Mouse (Mus musculus) forelimb bud, embryonic 11.5 days (tissue): ENCODE measurements around the gene Phactr4.

Experiments
- DNase-seq: peaks from one replicate; pipeline ENCODE4 v3.0.0-alpha.2; 2012; ENCODE audit warnings: low read depth, low spot score

The Phactr4 gene

DNA sequence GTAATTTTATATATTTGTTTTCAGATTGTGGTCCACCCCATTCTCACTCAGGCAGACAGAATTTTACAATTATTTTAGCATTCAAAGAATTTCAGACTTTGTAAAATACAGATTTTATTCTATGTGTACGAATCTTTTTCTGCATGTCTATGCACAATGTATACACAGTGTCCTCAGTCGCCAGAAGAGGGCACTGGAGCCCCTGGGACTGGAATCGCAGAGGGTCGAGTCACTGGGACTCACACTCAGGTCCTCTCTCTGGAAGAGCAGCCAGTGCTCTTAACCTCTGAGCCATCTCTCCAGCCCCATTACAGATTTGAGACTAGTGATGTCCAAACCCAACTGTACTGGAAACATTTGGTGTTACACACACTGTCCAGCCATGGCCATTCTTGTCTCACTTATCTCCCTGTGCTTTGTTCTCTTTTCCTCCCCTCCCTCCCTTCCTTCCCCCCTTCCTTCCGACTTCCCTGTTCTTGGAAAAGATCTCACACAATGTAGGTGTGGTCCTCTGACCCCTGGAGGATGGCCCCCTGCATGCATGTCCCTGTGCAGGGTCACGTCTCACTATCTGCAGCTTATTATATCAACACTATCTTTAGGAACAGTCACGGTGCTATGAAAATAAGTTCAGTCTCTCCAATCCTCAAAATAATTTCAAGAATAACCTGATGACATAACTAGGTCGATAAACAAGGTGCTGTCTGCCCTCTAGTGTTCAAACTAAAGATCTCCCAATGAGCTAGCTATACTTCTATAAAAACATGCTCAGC, 10.8 kb downstream of the Phactr4 start:
- DNase-seq: no peak

- DNase-seq: no peak
Observed at GRCm38 (mm10) chr4:132409587-132410229, 12.6 kb downstream of the Phactr4 start.

- DNase-seq: no peak
Observed at GRCm38 (mm10) chr4:132406393-132407189, 15.7 kb downstream of the Phactr4 start.

DNA sequence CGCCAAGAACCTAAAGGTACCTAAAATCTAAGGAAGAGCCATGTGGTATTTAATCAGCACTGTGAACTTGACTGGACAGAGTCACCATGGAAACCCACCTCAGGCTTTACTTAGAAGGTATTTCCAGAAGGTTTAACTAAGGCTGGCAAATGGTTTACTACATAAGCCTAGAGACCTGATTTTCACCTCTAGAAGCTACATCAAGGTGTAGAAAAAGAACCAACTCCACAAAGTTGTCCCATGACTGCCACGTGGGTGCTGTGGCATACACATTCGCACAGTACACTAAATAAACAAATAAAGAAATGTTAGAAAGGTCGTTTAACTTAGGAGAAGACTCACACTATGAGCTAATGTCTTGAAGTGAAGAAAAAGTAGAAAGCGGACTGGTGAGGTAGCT, 17.7 kb downstream of the Phactr4 start:
- no peak for DNase-seq

DNA sequence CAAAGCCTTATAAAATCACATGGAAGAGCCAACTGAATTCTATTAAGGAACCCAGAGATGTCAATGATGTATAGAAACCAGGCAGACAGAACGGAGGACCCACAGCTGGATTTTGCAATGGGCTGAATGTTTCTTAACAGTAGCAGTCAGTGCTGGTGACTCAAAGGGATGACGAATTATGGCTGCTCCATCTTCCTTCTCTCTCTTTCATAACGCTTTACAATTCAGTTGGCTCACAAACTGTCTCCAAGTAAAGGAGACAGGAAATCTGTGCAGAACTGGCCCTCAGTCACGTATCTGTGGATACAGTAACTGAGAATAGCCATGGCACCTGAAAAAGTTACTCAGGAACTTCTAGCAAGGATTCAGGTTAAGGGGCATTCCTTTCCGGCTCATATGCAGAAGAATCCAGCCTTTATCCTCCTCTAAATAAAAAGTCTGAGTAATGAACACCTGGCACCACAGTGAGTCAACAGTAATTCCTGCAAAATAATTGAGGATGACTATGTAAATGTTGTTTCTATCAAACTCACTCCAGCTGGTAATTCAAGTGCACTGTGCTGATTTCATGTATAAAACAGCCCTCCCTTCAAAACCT, 19.1 kb downstream of the Phactr4 start:
- no peak for DNase-seq

- no peak for DNase-seq
Observed at GRCm38 (mm10) chr4:132401016-132401415, 21.3 kb downstream of the Phactr4 start.

DNA sequence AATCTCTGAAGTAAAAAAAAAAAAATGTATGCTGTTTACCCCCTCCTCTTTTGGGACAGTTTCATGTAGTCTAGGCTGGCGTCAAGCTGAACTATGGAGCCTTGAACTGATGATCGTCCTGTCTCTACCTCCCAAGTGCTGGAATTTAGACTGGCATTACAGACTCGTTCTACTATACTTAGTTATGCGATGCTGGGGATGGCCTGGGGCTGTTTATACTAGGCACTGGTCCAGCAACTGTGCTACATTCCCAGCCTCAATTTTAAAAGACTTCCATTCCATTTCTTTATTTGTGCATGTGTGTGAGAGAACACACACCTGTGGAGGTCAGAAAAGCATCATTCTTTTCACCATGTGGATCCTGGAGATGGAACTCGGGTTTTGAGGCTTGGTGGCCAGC, 23.4 kb downstream of the Phactr4 start:
- no peak for DNase-seq

- peak; percentile 46 for DNase-seq
Observed at GRCm38 (mm10) chr4:132398045-132398774, 24.1 kb downstream of the Phactr4 start.

DNA sequence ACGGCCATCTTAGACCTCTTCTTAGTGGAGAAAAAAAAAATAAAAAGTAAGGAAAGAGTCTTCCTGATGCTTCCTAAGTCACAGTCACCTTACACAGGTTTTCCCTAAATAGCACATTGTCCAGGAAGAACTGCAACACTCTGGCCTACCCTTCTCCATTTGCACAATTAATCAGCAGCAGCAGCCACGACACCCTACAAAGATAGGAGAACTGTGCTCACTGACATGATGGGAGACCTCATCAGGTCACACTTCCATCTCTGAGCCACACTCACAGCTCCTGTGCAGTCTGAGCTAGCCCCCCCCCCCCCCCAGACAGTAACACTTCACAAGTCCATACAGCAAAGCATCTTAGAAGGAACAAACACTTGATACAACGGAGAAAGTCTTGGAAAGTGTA, 25.2 kb downstream of the Phactr4 start:
- DNase-seq: no peak

DNA sequence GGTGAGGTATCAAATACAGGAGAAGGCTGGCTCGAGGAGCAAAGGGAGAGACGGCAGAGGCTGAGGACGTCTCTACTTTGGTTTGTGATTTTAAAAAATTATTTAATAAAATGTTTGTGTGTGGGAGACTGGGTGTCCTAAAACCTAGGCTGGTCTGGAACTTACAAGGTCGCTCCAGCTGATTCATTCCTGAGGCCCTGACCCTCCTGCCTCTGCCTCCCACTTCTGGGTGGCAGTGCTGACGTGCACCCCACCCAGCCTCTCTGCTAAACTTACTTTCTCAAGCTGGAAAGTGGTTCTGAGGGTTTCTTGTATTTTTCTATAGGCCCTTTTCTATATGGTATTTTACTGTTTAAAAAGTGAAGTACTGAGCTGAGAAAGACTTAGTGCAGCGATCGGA, 26.0 kb downstream of the Phactr4 start:
- DNase-seq: no peak

DNA sequence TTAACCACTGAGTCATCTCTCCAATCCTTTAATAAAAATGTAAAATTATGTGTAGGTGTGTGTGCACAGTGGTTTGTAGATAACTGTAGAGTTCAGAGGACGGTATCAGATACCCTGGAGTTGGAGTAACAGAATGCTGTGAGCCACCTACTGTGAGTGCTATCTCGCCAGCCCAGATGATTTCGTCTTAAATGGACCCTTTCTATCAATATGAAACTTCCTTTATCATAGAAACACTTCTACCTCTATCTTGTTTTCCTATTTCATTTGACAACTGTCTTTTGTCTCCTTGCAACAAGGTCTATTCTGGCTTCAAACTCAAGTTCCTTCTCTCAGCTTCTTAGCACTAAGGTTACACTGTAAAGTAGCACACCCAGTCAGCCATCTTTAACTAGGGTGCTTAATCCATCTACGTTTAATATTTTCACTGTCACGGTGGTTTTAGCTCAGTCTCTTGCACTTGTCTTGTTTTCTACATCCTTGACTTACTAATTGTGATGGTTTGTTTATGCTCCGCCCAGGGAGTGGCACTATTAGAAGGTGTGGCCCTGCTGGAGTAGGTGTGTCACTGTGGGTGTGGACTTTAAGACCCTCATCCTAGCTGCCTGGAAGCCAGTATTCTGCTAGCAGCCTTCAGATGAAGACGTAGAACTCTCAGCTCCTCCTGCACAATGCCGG, 31.1 kb downstream of the Phactr4 start:
- DNase-seq: no peak

DNA sequence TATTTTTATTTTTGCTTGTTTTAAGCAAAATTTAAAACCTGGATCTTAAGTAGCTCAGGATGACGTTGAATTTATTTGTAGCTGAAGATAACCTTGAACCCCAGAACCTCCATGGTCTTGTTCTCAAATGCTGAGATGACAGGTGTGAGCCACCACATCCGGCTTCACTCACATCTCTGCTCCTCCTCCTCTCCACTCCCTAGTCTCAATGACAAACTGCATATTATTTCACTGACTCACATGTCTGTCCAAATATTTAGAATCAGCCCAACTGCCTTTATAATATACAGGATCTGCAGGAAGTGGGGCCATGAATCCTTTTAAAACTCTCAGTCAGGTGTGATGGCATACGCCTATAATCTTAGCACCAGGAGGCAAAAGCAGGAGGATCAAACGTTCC, 33.0 kb downstream of the Phactr4 start:
- DNase-seq: no peak

- DNase-seq: no peak
Observed at GRCm38 (mm10) chr4:132387617-132388016, 34.7 kb downstream of the Phactr4 start.

DNA sequence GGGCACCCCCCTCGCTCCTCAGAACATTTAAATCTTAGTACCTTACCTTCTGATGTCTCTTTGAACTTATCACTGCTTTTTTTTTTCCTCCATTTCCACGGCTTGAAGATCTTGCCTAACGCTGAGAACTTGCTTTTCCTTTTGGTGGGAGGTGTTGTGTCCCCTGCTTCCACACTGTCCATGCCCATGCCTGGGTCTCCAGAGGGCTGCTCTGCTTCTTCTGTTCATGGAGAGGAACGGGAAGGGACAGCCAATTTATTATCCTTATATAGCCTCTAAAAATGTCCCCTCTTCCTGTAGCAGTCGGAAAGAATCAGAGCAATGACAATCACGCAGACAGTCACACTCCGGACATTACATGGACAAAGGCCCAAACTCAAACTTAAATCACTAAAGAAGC, 35.4 kb downstream of the Phactr4 start:
- no peak for DNase-seq

- DNase-seq: no peak
Observed at GRCm38 (mm10) chr4:132385771-132386410, 36.4 kb downstream of the Phactr4 start.

DNA sequence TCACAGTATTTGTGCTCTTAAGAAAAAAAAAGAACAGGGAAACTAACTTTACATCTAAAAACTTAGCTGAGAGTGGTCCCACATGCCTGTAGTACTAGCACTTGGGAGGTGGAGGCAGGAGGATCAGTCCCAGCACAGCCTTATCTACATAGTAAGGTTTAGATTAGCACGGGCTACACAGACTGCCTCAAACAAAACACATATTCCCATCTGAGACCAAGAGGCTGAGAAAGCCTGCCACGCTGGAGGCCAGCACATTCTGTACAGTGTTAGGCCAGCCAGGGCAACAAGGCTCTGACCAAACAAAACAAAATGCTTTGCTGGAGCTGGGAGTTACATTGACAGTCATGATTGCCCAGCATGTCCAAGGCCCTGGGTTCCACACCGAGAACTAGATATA, 38.8 kb downstream of the Phactr4 start:
- DNase-seq: no peak

DNA sequence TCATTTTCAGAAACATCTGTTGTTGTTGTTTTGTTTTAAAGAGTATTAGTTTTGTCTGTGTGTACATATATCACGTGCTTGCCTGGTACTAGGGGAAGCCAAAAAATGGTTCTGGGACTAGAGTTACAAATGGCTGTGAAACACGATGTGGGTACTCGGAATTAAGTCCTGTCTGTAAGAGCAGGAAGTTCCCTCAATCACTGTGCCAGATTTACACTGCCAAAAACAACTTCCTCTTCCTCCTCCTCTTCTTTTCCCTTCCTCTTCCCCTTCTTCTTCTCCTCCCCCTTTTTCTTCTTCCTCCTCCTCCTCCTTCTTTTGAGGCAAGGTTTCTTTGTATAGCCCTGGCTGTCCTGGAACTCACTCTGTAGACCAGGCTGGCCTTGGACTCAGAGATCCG, 40.0 kb downstream of the Phactr4 start:
- DNase-seq: no peak

- DNase-seq: no peak
Observed at GRCm38 (mm10) chr4:132380965-132381616, 41.2 kb downstream of the Phactr4 start.

- no peak for DNase-seq
Observed at GRCm38 (mm10) chr4:132373820-132374219, 48.5 kb downstream of the Phactr4 start.
